Mouse (Mus musculus) left cerebral cortex, adult 2 months (tissue): ENCODE data around the gene 4930407I10Rik. TPM values are rescaled to one million over a fixed set of nuclear protein-coding genes. Genes with fewer than 3 reads are reported as not detected.

Experiments
- DNase-seq, 2 experiments: peaks; one replicate each; pipeline ENCODE4 v3.0.0; 2021 to 2022; ENCODE audit warnings: low spot score in 2 of 2, mixed read lengths in 1 of 2; ENCODE audit errors: extremely low spot score in 1 of 2
- H3K27ac ChIP-seq: fragments of 200-600 bp; 2 replicates; pipeline ENCODE4 v1.8.1; 2022
- H3K4me3 ChIP-seq: fragments of 200-600 bp; 2 replicates; pipeline ENCODE4 v1.8.1; 2022
- CTCF ChIP-seq: fragments of 200-600 bp; IDR thresholded peaks from 2 replicates; pipeline ENCODE4 v1.8.1; 2022; ENCODE audit warnings: antibody characterized with exemption, mild to moderate bottlenecking, moderate library complexity
- intact Hi-C: fragments of 180-260 bp; cut with DNase I; formaldehyde crosslinking; loops from one replicate; pipeline ENCODE4 v1.15.1; 2025
- total RNA-seq, 2 experiments: library from RNA; stranded (reverse); gene quantifications; 2 replicates each; pipeline ENCODE4 v1.2.3; 2021

The 4930407I10Rik gene
- total RNA-seq, 2 experiments from 2014 or later, result not detected

DNA sequence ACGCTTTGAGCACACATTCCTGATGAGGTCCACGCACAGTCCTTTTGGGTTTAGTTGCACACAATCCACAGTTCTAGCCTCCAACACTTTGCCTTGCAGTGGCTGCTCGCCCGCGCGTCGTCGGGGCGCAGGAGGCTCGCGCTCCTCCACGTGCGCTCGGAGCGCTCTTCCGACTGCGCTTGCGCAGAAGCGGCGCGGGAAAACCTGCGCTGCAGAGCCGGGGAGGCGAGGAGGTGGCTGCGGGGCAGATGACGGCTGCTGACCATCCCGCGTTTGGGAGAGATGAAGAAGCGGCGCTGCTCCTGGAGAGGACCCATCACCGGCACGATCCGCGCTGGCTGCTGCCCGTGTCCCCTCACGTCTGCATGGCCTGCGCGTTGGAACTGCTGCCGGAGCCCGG is 10.9 kb downstream of the 4930407I10Rik start, which contains the start of gene Mei1:
Gene Mei1 (plus strand): TSS at position 99 of the 400 bp plus-strand sequence.
- Histone ChIP-seq H3K4me3 (no peak within 1 kb of the TSS), H3K27ac (no peak within 1 kb of the TSS)
- no peak for DNase-seq
- no peak for TF ChIP-seq CTCF
- intact Hi-C loops, result loop anchor here (5.0 kb wide), 1 partner anchor 37 kb away; no protein-coding TSS in a partner anchor

DNA sequence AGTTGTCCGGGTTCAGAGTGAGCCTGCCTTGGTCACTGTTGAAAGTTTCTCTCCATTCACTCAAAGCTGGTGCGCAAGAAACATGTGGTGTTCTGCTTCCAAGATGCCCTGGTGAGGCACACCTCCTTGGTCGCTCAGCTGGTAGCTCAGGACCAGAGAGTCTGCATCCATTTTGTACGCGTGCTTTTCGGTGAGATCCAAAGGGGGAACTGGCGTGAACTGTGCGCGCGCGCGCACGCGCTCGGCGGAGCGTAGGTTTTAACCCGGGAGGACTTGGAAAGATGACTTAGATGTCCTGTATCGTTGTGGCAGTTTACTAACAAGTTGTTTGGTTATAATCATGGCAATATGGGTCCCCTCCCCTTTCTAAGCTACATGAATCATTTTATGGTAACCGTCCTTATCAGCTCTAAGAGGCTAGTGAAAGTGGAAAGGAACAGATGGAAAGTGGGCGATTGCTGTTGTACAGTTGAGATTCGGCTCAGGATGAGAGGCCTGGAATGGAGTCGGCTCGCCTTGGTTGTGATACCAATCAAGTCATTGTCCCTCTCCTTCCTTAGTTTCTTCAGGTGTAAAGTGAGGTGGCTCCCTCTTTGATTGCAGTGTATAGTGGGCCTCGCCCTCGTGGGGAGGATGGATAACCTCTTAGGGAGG is 13.0 kb downstream of the 4930407I10Rik start:
- intact Hi-C loops, result no loop called here
- no peak for DNase-seq
- TF ChIP-seq CTCF, result no peak
- Histone ChIP-seq H3K27ac (no peak overlapping the region), H3K4me3 (no peak overlapping the region)

DNA sequence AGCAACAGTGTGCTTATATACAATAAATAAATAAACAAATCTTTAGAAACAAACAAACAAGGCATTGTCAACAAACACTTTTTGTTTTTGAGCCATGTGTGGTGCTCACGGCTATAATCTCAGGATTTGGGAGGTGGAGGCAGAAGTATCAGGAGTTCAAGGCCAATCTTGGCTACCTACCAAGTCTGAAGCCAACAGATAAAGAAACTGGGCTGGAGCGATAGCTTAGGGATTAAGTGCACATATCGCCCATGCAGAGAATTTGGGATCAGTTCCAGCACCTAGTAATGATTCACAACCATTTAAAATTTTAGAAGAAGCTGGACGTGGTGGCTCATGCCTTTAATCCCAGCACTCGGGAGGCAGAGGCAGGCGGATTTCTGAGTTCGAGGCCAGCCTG is 14.5 kb downstream of the 4930407I10Rik start:
- Histone ChIP-seq H3K27ac (no peak overlapping the region), H3K4me3 (no peak overlapping the region)
- intact Hi-C loops, result no loop called here
- no peak for TF ChIP-seq CTCF
- DNase-seq, result no peak

DNA sequence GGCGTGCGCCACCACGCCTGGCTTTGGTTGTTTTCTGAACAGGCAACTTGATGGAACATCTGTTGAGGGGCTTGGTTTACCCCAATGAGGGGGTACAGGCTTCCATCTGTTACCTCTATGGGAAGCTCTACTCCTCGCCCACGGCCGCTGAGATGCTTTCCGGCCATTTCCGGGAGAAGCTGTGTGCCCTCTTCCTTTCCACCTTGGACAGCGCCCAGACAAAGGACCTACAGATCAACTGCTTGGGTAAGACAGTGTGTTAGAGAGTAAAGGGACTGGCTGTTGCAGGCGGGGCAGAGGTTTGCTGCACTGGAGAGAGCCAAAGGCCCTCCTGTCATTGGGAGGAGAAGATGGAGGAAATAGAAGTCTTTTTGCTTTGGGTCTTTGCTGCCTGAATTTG is 20.9 kb downstream of the 4930407I10Rik start:
- DNase-seq, result no peak
- Histone ChIP-seq H3K27ac (no peak overlapping the region), H3K4me3 (no peak overlapping the region)
- TF ChIP-seq CTCF, result no peak
- intact Hi-C loops, result no loop called here

DNA sequence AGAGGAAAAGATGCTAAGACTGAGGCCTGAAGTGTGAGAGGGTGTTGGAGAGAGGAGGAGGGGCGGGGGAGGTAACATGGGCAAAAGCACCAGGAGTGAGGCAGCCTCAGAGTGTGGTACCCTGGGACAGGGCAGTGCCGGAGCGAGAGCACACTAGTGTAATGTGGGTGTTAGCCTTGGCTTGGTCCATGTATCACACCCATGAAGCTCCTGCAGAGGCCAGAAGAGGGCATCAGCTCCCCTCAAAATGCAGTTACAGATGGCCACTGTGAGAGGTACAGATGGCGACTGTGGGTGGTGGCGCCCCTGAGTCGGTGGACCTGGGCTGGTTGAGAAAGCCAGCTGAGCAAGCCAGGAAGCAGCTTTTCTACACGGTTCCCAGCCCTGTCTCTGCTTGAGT is 22.2 kb downstream of the 4930407I10Rik start:
- intact Hi-C loops, result no loop called here
- Histone ChIP-seq H3K4me3 (no peak overlapping the region), H3K27ac (peak overlapping the region; percentile 61; the same call in 1 of the 2 replicates)
- peak; percentile 52 for TF ChIP-seq CTCF
- DNase-seq, result peak; percentile 57 to 76

DNA sequence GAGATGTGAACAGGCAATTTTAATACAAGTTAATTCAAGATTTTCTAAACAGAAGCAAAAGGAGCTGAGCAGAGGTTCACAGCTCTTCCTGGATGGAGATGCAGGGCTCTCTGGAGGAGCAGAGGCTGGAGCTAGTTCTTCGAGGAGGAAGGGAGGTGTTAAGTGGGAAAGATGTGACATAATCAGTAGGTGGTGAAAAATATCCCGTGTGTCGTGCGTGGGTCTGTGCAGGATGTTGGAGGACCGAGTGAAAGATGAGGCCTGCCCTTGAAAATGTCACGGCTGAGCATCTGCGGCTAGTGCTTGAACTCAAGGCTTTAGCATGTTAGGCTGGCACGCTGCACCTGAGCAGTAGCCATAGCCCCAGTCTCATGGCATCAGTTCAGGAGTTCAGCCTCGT is 26.7 kb downstream of the 4930407I10Rik start:
- intact Hi-C loops, result loop anchor here (1.0 to 2.0 kb wide), 2 partner anchors 22 to 53 kb away; no protein-coding TSS in a partner anchor
- Histone ChIP-seq H3K4me3 (no peak overlapping the region), H3K27ac (peak overlapping the region; percentile 94)
- DNase-seq, result peak; percentile 21 to 49
- TF ChIP-seq CTCF, result no peak

DNA sequence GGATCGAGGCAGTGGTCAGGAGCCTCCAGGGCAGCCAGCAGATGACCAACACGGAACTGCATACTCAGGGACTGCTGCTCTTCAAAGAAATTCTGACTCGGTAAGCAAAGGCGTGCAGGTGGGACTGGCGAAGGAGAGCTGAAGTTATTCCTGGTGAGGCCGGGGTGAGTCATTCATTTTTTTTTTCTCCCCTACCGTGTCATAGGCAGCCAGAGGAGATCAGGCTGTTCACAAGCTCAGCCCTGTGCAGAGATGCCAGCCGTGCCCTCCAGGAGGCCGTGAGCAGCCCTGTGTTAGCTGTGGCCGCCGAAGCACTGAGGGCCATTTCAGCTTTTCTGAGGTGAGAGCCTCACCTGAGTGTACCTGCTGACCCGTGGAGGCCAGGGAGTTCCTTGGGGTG is 27.2 kb downstream of the 4930407I10Rik start:
- peak; percentile 18 for TF ChIP-seq CTCF
- DNase-seq, result peak; percentile 33 to 52
- H3K4me3 ChIP-seq, result 0 out of 2 replicates have a peak overlapping the region, but pooled peaks have one; percentile 21
- H3K27ac ChIP-seq, result peak overlapping the region; percentile 94
- intact Hi-C loops, result loop anchor here (1.0 to 2.0 kb wide), 2 partner anchors 21 to 53 kb away; no protein-coding TSS in a partner anchor

DNA sequence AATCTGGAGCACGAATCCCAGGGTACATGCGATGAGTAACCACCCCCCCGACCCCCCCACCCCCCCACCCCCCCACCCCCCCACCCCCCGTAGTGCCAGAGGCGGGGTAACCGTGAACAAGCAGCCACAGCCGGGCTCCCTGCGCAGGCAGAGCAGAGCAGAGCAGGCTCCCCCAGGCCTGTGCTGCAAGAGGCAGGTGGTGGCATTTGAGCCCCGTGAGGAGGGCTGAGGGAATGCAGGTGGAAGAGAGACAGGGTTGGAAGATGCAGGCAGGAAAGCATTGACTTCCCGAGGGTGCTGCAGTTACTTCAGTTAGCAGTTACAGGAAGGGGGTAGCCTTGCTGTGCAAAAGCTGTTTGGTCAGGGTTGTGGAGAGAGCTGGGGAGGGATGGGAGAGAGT is 28.3 kb downstream of the 4930407I10Rik start:
- intact Hi-C loops, result loop anchor here (2.0 kb wide), 1 partner anchor 52 kb away; no protein-coding TSS in a partner anchor
- peak overlapping the region; percentile 72 for H3K27ac ChIP-seq
- TF ChIP-seq CTCF, result peak; percentile 18
- H3K4me3 ChIP-seq, result no peak overlapping the region
- peak; percentile 46 to 48 for DNase-seq

DNA sequence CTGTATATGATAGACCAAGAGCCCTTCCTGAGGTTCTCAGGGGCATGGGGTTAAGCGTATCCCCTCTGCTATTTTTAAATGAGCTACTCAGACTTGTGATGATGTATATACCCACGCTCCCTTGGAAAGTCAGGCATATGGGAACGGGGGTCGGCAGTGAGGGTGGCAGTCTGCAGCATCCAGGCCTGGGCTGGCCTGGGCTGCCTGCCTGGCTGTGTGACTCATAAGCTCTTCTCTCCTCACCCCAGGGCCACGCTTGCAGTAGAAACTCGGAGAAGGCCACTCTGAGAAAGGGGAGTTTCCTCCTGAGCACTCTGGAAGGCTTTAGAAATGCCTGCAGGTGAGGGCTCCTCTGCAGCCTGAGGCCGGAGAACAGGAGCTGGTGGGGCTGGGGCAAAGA is 32.1 kb downstream of the 4930407I10Rik start:
- H3K27ac ChIP-seq, result peak overlapping the region; percentile 17; the same call in 1 of the 2 replicates
- no peak for DNase-seq
- intact Hi-C loops, result no loop called here

DNA sequence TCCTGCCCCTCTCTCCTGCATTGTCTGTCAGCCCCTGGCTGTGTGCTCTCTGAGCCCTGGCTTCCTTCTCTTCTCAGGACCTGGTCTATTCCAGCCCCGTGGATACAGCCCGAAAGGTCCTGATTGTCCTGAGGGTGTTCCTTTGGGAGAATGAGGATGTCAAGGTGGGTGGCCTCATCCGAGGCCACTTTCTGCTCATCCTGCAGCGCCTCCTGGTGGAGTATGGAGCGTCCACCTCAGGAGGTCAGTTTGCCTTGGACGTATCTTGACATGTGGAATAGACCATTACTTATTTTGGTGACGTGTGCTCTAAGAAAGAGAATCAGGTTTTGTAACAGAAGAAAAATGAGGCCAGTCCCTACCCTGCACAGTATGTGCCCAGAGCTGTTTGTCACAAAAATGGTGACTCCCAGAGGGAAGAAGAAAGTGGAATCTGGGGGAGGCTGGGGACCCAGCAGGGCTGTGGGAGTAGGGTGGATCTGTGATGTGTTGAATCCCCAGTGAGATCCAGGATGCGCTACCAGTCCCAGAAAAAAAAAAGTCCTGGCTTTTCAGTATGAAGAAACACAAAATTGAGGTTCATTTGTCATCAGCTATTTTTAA is 48.1 kb downstream of the 4930407I10Rik start:
- Histone ChIP-seq H3K4me3 (no peak overlapping the region), H3K27ac (peak overlapping the region; percentile 80)
- TF ChIP-seq CTCF, result peak; percentile 68
- intact Hi-C loops, result loop anchor here (1.0 to 5.0 kb wide), 2 partner anchors 21 to 40 kb away; partner anchors contain the start of gene Mei1
- DNase-seq, result peak; percentile 31 to 44

More for the DNA sequence above, 32.1 kb downstream of the 4930407I10Rik start:
- no peak overlapping the region for H3K4me3 ChIP-seq
- no peak for TF ChIP-seq CTCF

Other genes starting within 250 kb of the 4930407I10Rik start
- 10 to 100 TPM; 34.8 to 41.4 TPM for gene Tob2, start 200.4 kb upstream of the 4930407I10Rik start, total RNA-seq
- gene Phf5a, start 187.2 kb upstream of the 4930407I10Rik start, total RNA-seq, result 10 to 100 TPM; 31.1 to 32.8 TPM
- 100 to 1,000 TPM; 420 to 427 TPM for gene Aco2, start 186.8 kb upstream of the 4930407I10Rik start, total RNA-seq
- gene Polr3h, start 132.9 kb upstream of the 4930407I10Rik start, total RNA-seq, result 10 to 100 TPM; 50.1 to 56.8 TPM
- gene Csdc2, start 122.4 kb upstream of the 4930407I10Rik start, total RNA-seq, result 10 to 100 TPM; 91.2 to 97.6 TPM
- gene Pmm1, start 98.2 kb upstream of the 4930407I10Rik start, total RNA-seq, result 100 to 1,000 TPM; 199 to 206 TPM
- not detected for gene 1700029P11Rik, start 78.6 kb upstream of the 4930407I10Rik start, total RNA-seq
- gene Xrcc6, start 71.3 kb upstream of the 4930407I10Rik start, total RNA-seq, result 10 to 100 TPM; 22.5 to 29.7 TPM
- gene Desi1, start 25.3 kb upstream of the 4930407I10Rik start, total RNA-seq, result 10 to 100 TPM; 88.0 to 95.6 TPM
- gene Snu13, start 11.6 kb upstream of the 4930407I10Rik start, total RNA-seq, result 100 to 1,000 TPM; 110 to 113 TPM
- 1 to 10 TPM; 4.0 to 4.5 TPM for gene Mei1, start 10.8 kb downstream of the 4930407I10Rik start, total RNA-seq
- gene Ccdc134, start 68.8 kb downstream of the 4930407I10Rik start, total RNA-seq, result 10 to 100 TPM; 11.2 to 18.3 TPM
- gene Srebf2, start 88.0 kb downstream of the 4930407I10Rik start, total RNA-seq, result 100 to 1,000 TPM; 187 to 202 TPM
- gene Shisa8, start 153.7 kb downstream of the 4930407I10Rik start, total RNA-seq, result 1 to 10 TPM; 2.1 to 2.7 TPM
- gene Tnfrsf13c, start 165.2 kb downstream of the 4930407I10Rik start, total RNA-seq, result under 1 TPM; 0.29 to 0.47 TPM
- 1 to 10 TPM; 3.1 to 4.8 TPM for gene Cenpm, start 185.6 kb downstream of the 4930407I10Rik start, total RNA-seq
- 100 to 1,000 TPM in 1 of 2 experiments, 10 to 100 TPM in 1; 96.5 to 102 TPM for gene 1500009C09Rik, start 193.2 kb downstream of the 4930407I10Rik start, total RNA-seq
- 100 to 1,000 TPM; 489 to 520 TPM for gene Sept3, start 215.7 kb downstream of the 4930407I10Rik start, total RNA-seq
- not detected for gene Wbp2nl, start 239.8 kb downstream of the 4930407I10Rik start, total RNA-seq